Mouse (Mus musculus): Measurements from ENCODE around the gene Nap1l5.
"Not testable (repeated sequence)": the region's sequence is repeated elsewhere in the genome, so short reads cannot be mapped to it uniquely, and the experiment has no call there.

The Nap1l5 gene

GRCm38 (mm10) chr6:58904551-58904950, 2.3 kb downstream of the Nap1l5 start:
- DNase-seq, result peak; percentile 40 to 45

- DNase-seq, result no peak
Measured at GRCm38 (mm10) chr6:58903171-58903570, 3.7 kb downstream of the Nap1l5 start.

GRCm38 (mm10) chr6:58900536-58900935, 6.3 kb downstream of the Nap1l5 start:
- DNase-seq, result no peak

DNA sequence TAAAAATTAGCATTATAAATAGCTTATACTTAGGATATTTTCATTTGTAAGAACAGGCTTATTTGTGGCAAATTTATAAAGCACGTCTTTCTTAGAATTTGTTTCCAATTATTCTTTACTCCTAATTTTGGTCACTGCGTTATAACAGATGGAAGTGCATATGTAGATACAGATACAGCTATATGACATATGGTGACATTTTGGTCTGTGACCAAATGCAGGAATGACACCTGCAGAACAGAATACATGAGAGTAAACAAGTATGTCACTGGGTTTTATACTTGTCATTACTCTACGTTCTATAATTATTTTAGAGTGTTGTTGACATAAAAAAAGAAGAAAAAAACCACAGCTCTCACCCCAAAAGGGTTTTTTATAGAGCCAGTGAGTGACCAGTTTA, 7.8 kb downstream of the Nap1l5 start:
- no peak for DNase-seq

DNA sequence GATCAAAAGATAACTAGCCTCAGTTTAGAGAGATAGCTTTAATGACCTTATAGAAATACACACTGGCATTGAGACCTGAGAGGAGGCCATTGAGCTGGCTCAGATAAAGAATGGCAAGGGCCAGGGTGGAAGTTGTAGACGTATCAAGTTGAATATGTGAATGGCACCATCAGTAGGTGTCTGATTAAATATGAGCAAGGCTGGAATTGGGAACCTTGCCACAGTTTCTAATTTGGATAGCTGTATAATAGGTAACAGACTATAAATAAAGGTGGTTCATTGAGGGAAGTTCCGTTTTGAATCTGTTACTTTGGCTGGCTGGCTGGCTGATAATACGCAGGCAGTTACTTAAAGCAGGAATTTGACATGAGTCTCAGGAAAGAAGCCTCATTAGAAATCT, 10.2 kb downstream of the Nap1l5 start:
- DNase-seq, result no peak

- no peak for DNase-seq
Measured at GRCm38 (mm10) chr6:58894994-58895393, 11.9 kb downstream of the Nap1l5 start.

GRCm38 (mm10) chr6:58893307-58893706, 13.6 kb downstream of the Nap1l5 start:
- no peak for DNase-seq

DNA sequence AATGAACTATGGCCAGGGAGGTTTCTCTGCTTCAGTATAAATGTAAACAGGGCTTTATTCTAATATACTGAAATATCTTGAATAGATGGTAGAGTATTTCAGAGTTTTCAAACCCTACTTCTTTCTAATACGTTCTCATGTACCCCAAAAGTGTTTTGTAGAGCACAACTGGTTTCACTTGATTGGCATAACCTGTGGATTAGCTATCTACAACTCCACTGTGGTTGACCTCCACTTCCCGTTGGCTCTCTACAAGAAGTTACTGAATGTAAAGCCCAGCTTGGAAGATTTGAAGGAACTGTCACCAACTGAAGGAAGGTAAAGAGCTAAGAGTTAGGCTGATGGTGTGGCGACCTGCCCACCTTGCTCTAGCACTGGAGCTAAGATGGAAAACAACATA, 17.0 kb downstream of the Nap1l5 start:
- DNase-seq, result no peak

DNA sequence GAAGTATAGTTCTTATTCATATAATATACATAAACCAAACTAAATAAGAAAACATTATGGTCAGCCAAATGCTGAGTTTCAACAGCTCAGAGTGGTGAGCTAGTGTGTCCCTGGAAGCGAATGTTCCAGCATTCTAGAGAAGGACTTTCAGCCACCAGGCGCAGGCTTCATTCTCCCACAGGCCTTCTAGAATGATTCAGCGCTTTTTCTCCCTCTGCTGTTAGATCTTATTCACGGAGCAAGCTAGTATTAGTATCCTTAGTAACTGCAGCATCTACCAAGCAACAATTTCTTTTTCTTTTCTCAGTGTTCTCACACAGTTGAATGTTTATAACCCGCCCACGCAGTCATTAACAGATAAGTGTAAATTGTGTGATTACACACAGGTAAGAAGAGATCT, 24.6 kb downstream of the Nap1l5 start:
- DNase-seq, result no peak

GRCm38 (mm10) chr6:58881363-58881762, 25.5 kb downstream of the Nap1l5 start:
- DNase-seq, result no peak

DNA sequence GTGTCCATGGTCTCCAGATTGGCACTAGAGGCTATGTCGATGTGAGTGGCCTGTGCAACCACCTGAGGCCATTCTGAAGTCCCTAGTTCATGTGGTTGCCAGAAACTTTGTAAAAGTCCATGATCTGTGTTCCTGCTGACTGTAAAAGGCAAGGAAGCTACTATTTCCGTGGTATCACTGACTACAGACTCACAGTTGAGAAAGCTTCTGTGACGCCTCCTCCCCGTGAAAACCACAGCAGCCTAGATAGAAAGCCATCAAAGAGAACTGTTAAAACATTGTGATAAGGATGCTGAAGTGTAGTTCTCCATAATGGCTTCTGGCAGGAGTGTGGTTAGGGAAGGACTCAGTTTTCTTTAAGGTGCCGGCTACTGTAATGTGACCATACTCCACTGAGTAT, 26.0 kb downstream of the Nap1l5 start:
- DNase-seq, result no peak

- DNase-seq, result no peak
Measured at GRCm38 (mm10) chr6:58879987-58880386, 26.9 kb downstream of the Nap1l5 start.

GRCm38 (mm10) chr6:58879572-58879971, 27.3 kb downstream of the Nap1l5 start:
- peak; percentile 42 to 49 for DNase-seq

DNA sequence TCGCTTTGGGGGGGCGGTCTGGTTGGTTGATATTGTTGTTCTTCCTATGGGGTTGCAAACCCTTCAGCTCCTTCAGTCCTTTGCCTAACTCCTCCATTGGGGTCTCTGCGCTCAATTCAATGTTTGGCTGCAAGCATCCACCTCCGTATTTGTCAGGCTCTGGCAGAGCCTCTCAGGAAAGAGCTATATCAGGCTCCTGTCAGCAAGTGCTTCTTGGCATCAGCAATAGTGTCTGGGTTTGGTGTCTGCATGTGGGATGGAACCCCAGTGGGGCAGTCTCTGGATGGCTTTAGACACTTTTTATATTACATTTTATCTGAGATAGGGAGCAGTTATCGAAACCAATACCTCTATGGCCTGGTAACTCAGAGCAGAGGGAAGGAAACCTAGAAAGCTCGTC, 39.0 kb downstream of the Nap1l5 start:
- not testable (repeated sequence) for DNase-seq

DNA sequence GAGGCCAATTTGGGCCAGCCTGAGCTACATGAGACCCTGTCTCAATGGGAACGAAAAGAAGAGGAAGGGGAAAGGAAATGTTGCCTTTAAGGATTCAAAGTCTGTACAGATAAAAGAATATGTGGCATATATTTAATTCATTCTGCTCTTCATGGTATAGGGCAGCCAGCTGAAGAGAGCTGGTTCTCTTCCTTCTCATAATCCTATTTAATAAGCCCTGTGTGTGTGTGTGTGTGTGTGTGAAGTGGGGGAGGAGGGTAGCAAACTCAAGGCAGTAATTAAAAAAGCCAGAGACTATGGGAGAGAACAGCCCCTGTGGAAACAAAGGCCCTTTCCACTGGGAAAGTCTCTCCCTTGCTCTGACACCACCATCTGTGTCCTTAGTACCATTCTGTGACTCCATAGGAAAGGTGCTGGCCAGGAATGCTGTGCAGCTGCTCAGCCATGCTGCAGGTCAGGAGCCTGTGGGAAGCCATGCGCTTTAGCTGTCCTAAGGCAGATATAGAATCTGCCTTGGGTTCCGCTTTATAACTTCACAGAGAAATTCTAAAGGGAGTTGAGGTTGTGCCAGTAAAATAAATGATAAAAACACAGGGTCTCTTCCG, 43.1 kb downstream of the Nap1l5 start:
- DNase-seq, result peak; percentile 54 to 56

DNA sequence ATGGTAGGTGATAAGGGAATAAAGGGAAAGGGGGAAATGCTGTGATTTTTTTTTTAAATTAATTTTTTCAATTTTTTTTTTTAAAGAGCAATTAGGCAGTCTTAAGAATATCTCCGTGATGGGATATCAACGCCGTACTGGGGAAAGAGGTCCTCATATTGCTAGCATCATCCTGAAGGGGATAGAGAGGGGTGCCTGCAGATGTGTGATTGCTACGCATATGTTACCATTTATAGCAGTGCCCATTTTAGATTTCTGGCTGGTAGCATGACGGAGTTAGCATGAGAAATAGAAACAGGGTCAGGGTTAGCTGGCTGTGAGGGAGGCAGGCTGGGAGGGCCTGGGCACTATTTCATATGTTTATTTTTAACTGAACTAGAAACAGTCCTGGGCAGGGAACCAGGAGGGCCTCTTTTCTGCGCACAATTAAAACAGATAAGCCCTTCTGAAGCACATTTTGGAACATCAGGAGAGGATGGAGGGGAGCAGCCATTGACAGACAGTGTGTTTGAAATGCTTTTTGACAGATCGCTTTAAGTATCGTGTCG, 44.4 kb downstream of the Nap1l5 start:
- peak; percentile 47 to 61 for DNase-seq

- DNase-seq, result no peak
Measured at GRCm38 (mm10) chr6:58859517-58859916, 47.4 kb downstream of the Nap1l5 start.

- DNase-seq, result peak in 1 of 2 experiments; percentile 21
Measured at GRCm38 (mm10) chr6:58856494-58856893, 50.4 kb downstream of the Nap1l5 start.

GRCm38 (mm10) chr6:58855676-58856367, 51.1 kb downstream of the Nap1l5 start:
- no peak for DNase-seq

All from cerebellum, postnatal 36 days (tissue).